Mouse (Mus musculus) liver, embryonic 14.5 days (tissue): ENCODE results near the gene Bcar3. TPM values are rescaled to one million over a fixed set of nuclear protein-coding genes. Genes with fewer than 3 reads are reported as not detected.

Experiments used
- ATAC-seq: fragments of 200-750 bp; cut with Nextera tagmentation; 2 replicates; pipeline ENCODE4 v1.8.0; 2017; ENCODE audit warnings: moderate number of reproducible peaks, mild to moderate bottlenecking, moderate library complexity; ENCODE audit not compliant: insufficient read depth
- DNase-seq, 3 experiments: peaks; one replicate each; pipeline ENCODE4 v3.0.0-alpha.2; 2012 to 2013; ENCODE audit warnings: low read depth in 3 of 3, low spot score in 3 of 3
- H3K27ac ChIP-seq: fragments of 300-500 bp; sonication (generic); 2 replicates; pipeline ENCODE4 v1.5.1; 2014; ENCODE audit warnings: moderate library complexity, mild to moderate bottlenecking, control low read depth, inconsistent platforms
- H3K27me3 ChIP-seq: fragments of 300-500 bp; sonication (generic); 2 replicates; pipeline ENCODE4 v1.6.1; 2014; ENCODE audit warnings: mild to moderate bottlenecking, low read length, moderate library complexity; ENCODE audit not compliant: control insufficient read depth, insufficient read depth
- H3K36me3 ChIP-seq: fragments of 300-500 bp; sonication (generic); replicated peaks from 2 replicates; pipeline ENCODE4 v1.6.1; 2014; ENCODE audit warnings: low read depth; ENCODE audit not compliant: control insufficient read depth, insufficient read depth
- H3K4me1 ChIP-seq, 2 experiments: fragments of 200-500 bp in 1 of 2; fragments of 300-500 bp in 1 of 2; sonication (generic) in 1 of 2; replicated peaks; 2 replicates each; pipeline ENCODE4 v1.6.1; 2012 to 2014; ENCODE audit warnings: antibody characterized with exemption in 1 of 2, inconsistent platforms in 1 of 2, low read length in 1 of 2; ENCODE audit not compliant: control insufficient read depth in 2 of 2, insufficient read depth in 2 of 2
- H3K4me2 ChIP-seq: fragments of 300-500 bp; sonication (generic); 2 replicates; pipeline ENCODE4 v1.6.1; 2014; ENCODE audit warnings: low read depth, mild to moderate bottlenecking, control low read depth, moderate library complexity
- H3K4me3 ChIP-seq, 2 experiments: fragments of 200-500 bp in 1 of 2; fragments of 300-500 bp in 1 of 2; sonication (generic) in 1 of 2; 2 replicates each; pipeline ENCODE4 v1.5.1; 2012 to 2014; ENCODE audit warnings: low read depth in 2 of 2, low read length in 2 of 2, mild to moderate bottlenecking in 2 of 2, control low read depth in 1 of 2, inconsistent platforms in 1 of 2, moderate library complexity in 1 of 2; ENCODE audit not compliant: insufficient read depth in 1 of 2
- H3K9ac ChIP-seq: fragments of 300-500 bp; sonication (generic); replicated peaks from 2 replicates; pipeline ENCODE4 v1.6.1; 2014; ENCODE audit warnings: mild to moderate bottlenecking, control low read depth, moderate library complexity
- H3K9me3 ChIP-seq: fragments of 300-500 bp; sonication (generic); 2 replicates; pipeline ENCODE4 v1.6.1; 2016; ENCODE audit warnings: low read length, mixed read lengths; ENCODE audit not compliant: control insufficient read depth
- CTCF ChIP-seq: IDR thresholded peaks from 2 replicates; pipeline ENCODE4 v1.5.1; 2016; ENCODE audit warnings: antibody characterized with exemption, low read depth, control low read depth
- EP300 ChIP-seq: IDR thresholded peaks from 2 replicates; pipeline ENCODE4 v1.6.1; 2016; ENCODE audit warnings: antibody characterized with exemption, low read depth
- WGBS: fragments of 180-500 bp; shearing (Covaris S2); extraction: QIAGEN DNeasy Blood & Tissue Kit; methylation state at CpG from one replicate; pipeline ENCODE4 v1.1.7; 2014; ENCODE audit not compliant: insufficient replicate concordance; 5-methylcytosine and 5-hydroxymethylcytosine counted together
- polyA plus RNA-seq, 2 experiments: library from polyadenylated mRNA; depleted of rRNA in 1 of 2; stranded (reverse) in 1 of 2; unstranded in 1 of 2; fragments of >200 nt; fragmentation: Nextera tagmentation in 1 of 2; extraction: Ambion mirVana in 1 of 2; gene quantifications; 2 replicates each; pipeline versions ENCODE4 v1.2.1 to v1.2.3; 2012 to 2014

Gene Bcar3
- polyA plus RNA-seq, 2 experiments, result 3.1 to 3.5 TPM

DNA sequence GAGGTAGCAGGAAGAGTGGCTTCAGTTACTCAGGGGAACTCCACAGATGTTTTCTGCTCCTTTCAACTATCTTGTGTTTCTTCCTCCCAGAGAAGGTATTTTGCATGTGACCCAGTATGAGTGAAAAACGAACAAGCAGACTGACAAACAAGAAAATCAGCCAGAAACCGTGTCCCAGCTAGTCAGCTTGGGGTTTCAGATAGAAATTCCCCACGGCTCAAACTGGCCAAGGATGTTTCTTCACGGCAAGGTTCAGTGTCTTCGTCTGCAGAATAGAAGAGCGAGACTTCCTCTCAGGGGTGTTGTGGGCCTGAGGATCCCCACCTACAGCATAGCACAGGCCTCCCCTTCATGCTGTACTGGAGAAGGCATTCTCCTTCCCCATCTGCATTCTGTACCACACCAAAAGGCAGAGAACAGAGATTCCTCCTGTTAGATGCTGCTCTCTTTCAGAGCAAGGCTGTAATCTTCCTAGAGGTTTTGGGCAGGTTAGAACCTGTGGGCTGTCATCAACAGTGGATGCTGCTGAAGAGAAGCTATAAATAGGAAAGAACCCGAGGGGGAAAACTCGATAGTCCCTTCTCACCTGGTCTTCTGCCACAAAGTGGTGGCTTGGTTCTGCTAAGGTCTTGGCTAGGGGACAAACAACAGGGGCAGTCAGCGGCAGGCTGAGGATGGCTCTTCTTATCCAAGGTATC, 110.1 kb downstream of the Bcar3 start:
- no peaks in the 10 kb centered on the region for H3K36me3 ChIP-seq
- ATAC-seq, result no peak
- TF ChIP-seq CTCF (no peak), EP300 (no peak)

GRCm38 (mm10) chr3:122405203-122405956, 111.4 kb downstream of the Bcar3 start:
- ATAC-seq, result no peak
- TF ChIP-seq EP300 (no peak), CTCF (no peak)
- Histone ChIP-seq H3K9ac (no peak overlapping the region), H3K9me3 (no peaks in the 10 kb centered on the region), H3K4me2 (no peak overlapping the region), H3K36me3 (no peaks in the 10 kb centered on the region), H3K4me3 (no peak overlapping the region), H3K4me1 (no peaks in the 10 kb centered on the region), H3K27ac (no peak overlapping the region), H3K27me3 (no peaks in the 10 kb centered on the region)
- WGBS, result 37% methylated on average over 8 of the region's 8 CpGs
- DNase-seq, result no peak

More for the DNA sequence above, 110.1 kb downstream of the Bcar3 start:
- Histone ChIP-seq H3K4me1 (no peaks in the 10 kb centered on the region), H3K9me3 (no peaks in the 10 kb centered on the region), H3K27me3 (no peaks in the 10 kb centered on the region), H3K4me2 (no peak overlapping the region), H3K4me3 (no peak overlapping the region), H3K9ac (no peak overlapping the region), H3K27ac (no peak overlapping the region)
- 57% methylated on average over 9 of the region's 9 CpGs for WGBS
- no peak for DNase-seq

DNA sequence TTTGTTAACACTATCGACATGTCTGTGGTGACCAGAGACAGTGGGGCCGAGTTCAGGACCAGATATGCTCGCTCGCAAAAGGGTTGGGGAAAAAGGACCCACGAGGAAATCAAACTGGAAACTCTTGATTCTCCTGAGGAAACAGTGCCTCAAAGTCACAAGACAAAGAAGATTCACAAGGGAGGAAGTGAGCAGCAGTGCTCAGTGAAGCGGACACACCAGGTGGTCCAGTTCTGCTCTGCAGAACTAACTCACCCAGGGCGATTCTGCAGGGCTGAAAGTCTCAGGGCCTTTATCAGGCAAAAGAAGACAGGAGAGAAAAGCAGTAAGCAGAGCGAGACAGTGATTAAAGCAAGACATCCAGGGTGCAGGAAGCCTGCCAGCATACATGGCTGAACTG, 112.5 kb downstream of the Bcar3 start:
- H3K36me3 ChIP-seq, result no peaks in the 10 kb centered on the region
- H3K27ac ChIP-seq, result no peak overlapping the region
- no peak for ATAC-seq
- TF ChIP-seq EP300, result no peak
- TF ChIP-seq CTCF, result no peak
- H3K4me2 ChIP-seq, result no peak overlapping the region
- no peak overlapping the region for H3K9ac ChIP-seq
- no peak for DNase-seq
- H3K9me3 ChIP-seq, result no peaks in the 10 kb centered on the region
- no peaks in the 10 kb centered on the region for H3K4me1 ChIP-seq
- H3K4me3 ChIP-seq, result no peak overlapping the region
- H3K27me3 ChIP-seq, result no peaks in the 10 kb centered on the region
- WGBS, result 50% methylated on average over 8 of the region's 8 CpGs

DNA sequence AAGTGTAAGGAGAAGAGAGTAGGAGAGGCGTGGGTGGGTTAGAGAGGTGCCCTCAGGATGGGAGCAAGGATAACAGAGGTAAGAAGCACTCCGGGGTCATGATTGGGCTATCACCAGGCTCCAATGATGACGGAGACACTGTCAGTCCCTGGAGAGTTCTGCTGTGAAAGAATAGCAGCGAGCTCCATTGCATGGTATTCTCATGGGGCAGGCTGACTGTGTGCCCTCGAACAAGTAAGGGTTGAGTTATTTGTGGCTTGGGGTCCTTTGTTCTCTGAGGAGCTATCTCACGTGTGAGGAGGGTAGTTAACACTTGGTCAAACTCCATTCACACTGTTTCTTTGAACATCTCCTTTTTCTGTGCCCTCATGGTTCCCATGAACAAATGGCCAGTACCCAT, 113.8 kb downstream of the Bcar3 start:
- no peaks in the 10 kb centered on the region for H3K36me3 ChIP-seq
- no peak overlapping the region for H3K4me3 ChIP-seq
- H3K27ac ChIP-seq, result no peak overlapping the region
- WGBS, result 56% methylated on average over 6 of the region's 6 CpGs
- H3K9me3 ChIP-seq, result no peaks in the 10 kb centered on the region
- DNase-seq (no peak), ATAC-seq (no peak)
- H3K4me1 ChIP-seq, result no peaks in the 10 kb centered on the region
- no peaks in the 10 kb centered on the region for H3K27me3 ChIP-seq
- no peak for TF ChIP-seq EP300
- H3K4me2 ChIP-seq, result no peak overlapping the region
- H3K9ac ChIP-seq, result no peak overlapping the region

DNA sequence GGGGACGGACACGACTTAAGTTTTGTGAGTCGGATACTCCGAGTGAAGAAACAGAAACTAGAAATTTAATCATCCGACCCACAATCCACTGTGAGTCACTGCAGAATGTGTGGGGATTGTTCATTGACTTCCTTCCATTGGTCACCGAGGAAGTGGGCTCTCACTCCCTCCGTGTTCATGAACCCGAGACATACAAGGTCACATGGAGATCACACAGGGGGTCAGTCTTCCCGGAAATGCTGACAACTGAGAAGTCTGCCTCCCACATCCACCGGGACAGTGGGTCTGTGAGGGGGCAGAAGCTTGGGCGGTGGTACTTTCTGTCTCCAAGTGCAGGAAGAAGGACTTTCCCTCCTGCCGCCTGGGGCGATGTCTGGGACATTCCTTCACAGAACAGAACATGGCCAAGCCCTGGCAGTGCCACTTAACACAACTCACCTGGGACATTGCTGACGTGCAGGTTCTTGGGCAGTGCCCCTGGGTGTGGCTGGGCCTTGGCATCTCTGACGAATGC, 114.9 kb downstream of the Bcar3 start:
- Histone ChIP-seq H3K4me1 (no peaks in the 10 kb centered on the region), H3K4me3 (no peak overlapping the region), H3K36me3 (no peaks in the 10 kb centered on the region), H3K27me3 (no peaks in the 10 kb centered on the region), H3K9me3 (no peaks in the 10 kb centered on the region), H3K9ac (no peak overlapping the region), H3K27ac (no peak overlapping the region), H3K4me2 (no peak overlapping the region)
- TF ChIP-seq CTCF (no peak), EP300 (no peak)
- no peak for DNase-seq
- 51% methylated on average over 15 of the region's 15 CpGs for WGBS
- ATAC-seq, result no peak
